Mouse (Mus musculus): Measurements from ENCODE around the gene Il13ra2.

GRCm38 (mm10) chrX:147443386-147443785 is 14.4 kb upstream of the Il13ra2 start:
- TF ChIP-seq CTCF (IDR thresholded peaks at IDR 0.05; ENCODE audit: low read depth, low read length) (no peak), TAL1 (conservative IDR thresholded peaks at IDR 0.05; ENCODE audit: low read depth, low read length) (no peak)

Measured in G1E (cell line).